Mouse (Mus musculus) stomach, adult 2 months (tissue): ENCODE measurements around the gene Col5a3. TPM values are rescaled to one million over a fixed set of nuclear protein-coding genes. Genes with fewer than 3 reads are reported as not detected.

Experiments used
- polyA plus RNA-seq: library from polyadenylated mRNA; depleted of rRNA; stranded (reverse); fragments of >200 nt; gene quantifications from 2 replicates; pipeline ENCODE4 v1.2.3, GENCODE M21; 2012; rRNA removed

Gene Col5a3
- 7.6 and 8.7 TPM in 2 replicates for polyA plus RNA-seq

DNA sequence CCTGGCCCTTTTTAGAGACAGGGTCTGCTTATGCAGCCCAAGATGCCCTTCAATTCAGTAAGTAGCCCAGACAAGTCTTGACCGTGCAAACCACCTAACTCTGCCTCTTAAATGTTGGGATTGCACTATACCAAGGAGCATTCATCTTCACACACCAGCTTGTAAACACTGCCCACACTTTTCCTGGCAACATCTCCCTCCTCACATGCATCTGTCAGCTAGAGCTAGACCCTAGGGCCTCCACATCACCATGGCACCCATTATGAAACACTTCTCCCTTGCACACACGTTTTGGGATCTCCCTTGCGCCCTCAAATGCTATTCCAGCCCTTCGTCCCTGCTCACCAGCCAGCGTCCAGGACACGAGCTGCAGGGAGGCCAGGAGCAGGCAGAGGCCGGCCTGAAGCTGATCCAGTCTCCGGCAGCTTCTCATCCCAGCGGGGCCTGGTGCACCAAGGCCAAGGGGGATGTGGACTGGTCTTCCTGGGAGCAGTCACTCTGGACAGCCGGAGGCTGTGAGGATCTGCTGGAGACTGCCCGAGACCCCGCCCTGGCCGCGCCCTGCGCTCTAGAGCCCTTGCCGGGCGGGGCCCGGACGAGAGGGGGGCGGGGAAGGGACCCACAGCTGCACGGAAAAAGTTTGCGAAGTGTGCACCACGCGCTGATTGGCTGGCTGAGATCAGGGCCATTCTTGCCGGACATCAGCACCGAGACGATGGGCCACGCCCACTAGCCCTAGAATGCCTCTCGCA lies at the start of gene Col5a3:
Col5a3 (minus strand) TSS at position 547 of the 752 bp plus-strand sequence.

DNA sequence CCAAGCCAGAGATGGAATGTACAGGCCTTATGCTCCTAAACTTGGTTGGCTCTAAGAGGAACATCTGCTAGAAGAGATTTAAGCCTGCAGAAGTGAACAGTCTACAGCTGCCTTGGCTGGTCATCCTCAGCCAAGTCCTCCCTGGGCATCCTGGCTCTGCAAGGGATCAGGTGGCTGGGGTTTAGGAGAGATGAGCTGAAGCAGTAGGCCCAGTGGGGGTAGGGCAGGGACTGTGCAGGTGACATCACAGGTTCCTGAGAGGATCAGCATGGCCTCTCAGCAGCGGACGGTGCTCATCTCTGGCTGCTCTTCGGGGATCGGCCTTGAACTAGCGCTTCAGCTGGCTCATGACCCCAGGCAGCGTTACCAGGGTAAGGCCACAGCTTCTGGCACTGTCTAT lies 3.4 kb upstream of the Col5a3 start, which contains the start of gene Rdh8:
Rdh8 (plus strand) TSS at position 268 of the 400 bp plus-strand sequence.

DNA sequence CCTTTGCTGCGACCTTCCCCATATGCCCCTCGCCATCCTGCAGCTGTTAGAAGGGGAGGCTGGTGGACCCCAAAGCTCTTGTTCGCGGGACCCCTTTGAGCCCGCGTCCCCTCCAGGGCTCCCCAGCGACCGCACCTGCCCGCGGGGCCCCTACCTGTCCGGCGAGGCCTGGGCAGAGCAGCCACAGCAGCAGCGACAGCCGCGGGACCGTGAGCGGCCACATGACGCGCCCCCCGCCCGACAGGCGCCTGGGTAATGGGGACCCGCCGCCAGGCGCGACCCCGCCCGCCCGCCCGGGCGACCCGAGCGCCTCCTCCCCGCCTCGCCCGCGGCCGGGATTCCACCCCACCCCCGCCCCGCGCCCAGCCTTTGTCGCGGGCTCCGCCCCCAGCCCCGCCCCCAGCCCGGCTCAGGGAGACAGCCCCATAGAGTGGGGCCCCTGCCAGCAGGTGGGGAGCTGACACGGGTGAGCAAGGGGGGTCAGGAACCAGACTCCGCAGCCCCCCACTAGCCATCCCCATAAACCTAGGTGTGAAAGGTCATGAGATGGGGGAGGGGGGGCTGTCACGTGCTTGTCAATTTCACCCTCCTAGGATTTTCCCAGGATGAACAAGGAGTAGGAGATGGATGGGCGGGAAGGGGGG lies 68.7 kb downstream of the Col5a3 start, which contains the start of gene Olfm2:
Olfm2 (minus strand) TSS at position 333 of the 644 bp plus-strand sequence.

Other genes with a start within 250 kb of the Col5a3 start
- 0.44 and 0.83 TPM in 2 replicates for gene Zfp846, start 233.8 kb downstream of the Col5a3 start, polyA plus RNA-seq
- 85.7 and 103 TPM in 2 replicates for gene Ubl5, start 172.2 kb downstream of the Col5a3 start, polyA plus RNA-seq
- gene Fbxl12, start 170.3 kb downstream of the Col5a3 start, polyA plus RNA-seq, result 16.8 and 20.1 TPM in 2 replicates
- gene Pin1, start 163.0 kb downstream of the Col5a3 start, polyA plus RNA-seq, result 6.4 and 9.3 TPM in 2 replicates
- gene Olfm2, start 68.7 kb downstream of the Col5a3 start, polyA plus RNA-seq, result 0.68 and 0.78 TPM in 2 replicates
- gene Rdh8, start 3.4 kb upstream of the Col5a3 start, polyA plus RNA-seq, result not detected in 2 replicates
- gene A230050P20Rik, start 53.6 kb upstream of the Col5a3 start, polyA plus RNA-seq, result 27.0 and 29.6 TPM in 2 replicates
- gene Angptl6, start 64.7 kb upstream of the Col5a3 start, polyA plus RNA-seq, result 4.6 and 6.6 TPM in 2 replicates
- gene Ppan, start 73.1 kb upstream of the Col5a3 start, polyA plus RNA-seq, result 46.2 and 52.6 TPM in 2 replicates
- gene Eif3g, start 83.6 kb upstream of the Col5a3 start, polyA plus RNA-seq, result 65.9 and 73.1 TPM in 2 replicates
- 11.1 and 12.4 TPM in 2 replicates for gene Dnmt1, start 144.8 kb upstream of the Col5a3 start, polyA plus RNA-seq
- gene S1pr2, start 161.7 kb upstream of the Col5a3 start, polyA plus RNA-seq, result 3.9 and 4.3 TPM in 2 replicates
- 76.8 and 86.2 TPM in 2 replicates for gene Mrpl4, start 187.7 kb upstream of the Col5a3 start, polyA plus RNA-seq
- 3.9 and 4.4 TPM in 2 replicates for gene Icam1, start 200.9 kb upstream of the Col5a3 start, polyA plus RNA-seq
- gene Icam4, start 214.3 kb upstream of the Col5a3 start, polyA plus RNA-seq, result 0.21 and 0.30 TPM in 2 replicates
- 0.21 and 0.48 TPM in 2 replicates for gene Icam5, start 217.0 kb upstream of the Col5a3 start, polyA plus RNA-seq